8 mouse cellular contexts compared by ENCODE assay signal in genomic region chr16:16213761-16214305, GRCm38 (mm10). TPM values are rescaled to one million over a fixed set of nuclear protein-coding genes. Genes with fewer than 3 reads are reported as not detected.
A peak's percentile ranks its signal among the peaks of the same experiment; 100 is the strongest.
DNase-seq lines count a peak whose midpoint lies in the region; ATAC-seq and TF ChIP-seq lines count a peak whose summit lies in the region.

No protein-coding gene starts in this region.

- peak overlapping the region; percentile 53 for H3K9ac ChIP-seq in midbrain, embryonic 11.5 days (ENCODE audit: low read length)

- WGBS in embryonic facial prominence, embryonic 10.5 days: 3% methylated on average over 17 of the region's 17 CpGs
- WGBS in midbrain, embryonic 11.5 days: 2% methylated on average over 17 of the region's 17 CpGs

- peak overlapping the region; percentile 88 for H3K4me3 ChIP-seq in layer of hippocampus, adult 2 months
- peak overlapping the region; percentile 74 for H3K4me3 ChIP-seq in embryonic facial prominence, embryonic 10.5 days
- H3K4me3 ChIP-seq in midbrain, embryonic 11.5 days (ENCODE audit: low read depth, low read length): peak overlapping the region; percentile 67

- DNase-seq in layer of hippocampus, adult 2 months (ENCODE audit: low spot score in 2 of 2): no peak
- no peak for DNase-seq in layer of hippocampus, postnatal 25 days (ENCODE audit: extremely low spot score in 1 of 2, low spot score in 1 of 2)
- DNase-seq in embryonic facial prominence, embryonic 10.5 days (ENCODE audit: low spot score): no peak
- DNase-seq in kidney, adult 18-20 months: peak; percentile 46
- peak; percentile 92 for DNase-seq in midbrain, embryonic 11.5 days (ENCODE audit: low spot score, missing footprints)
- DNase-seq in adipocyte (ENCODE audit: low spot score): no peak
- no peak for DNase-seq in thymus, postnatal 14 days

- no peak for TF ChIP-seq CTCF in layer of hippocampus, adult 2 months (conservative IDR thresholded peaks at IDR 0.05)

- no peaks in the 10 kb centered on the region for H3K36me3 ChIP-seq in embryonic facial prominence, embryonic 10.5 days (replicated peaks)
- no peaks in the 10 kb centered on the region for H3K36me3 ChIP-seq in midbrain, embryonic 11.5 days (ENCODE audit: control insufficient read depth, insufficient read depth, low read length)

- H3K4me1 ChIP-seq in embryonic facial prominence, embryonic 10.5 days: peaks cover 21% of the 10 kb centered on the region
- peaks cover 5% of the 10 kb centered on the region for H3K4me1 ChIP-seq in midbrain, embryonic 11.5 days (ENCODE audit: control insufficient read depth, insufficient read depth, low read length)

- no peaks in the 10 kb centered on the region for H3K9me3 ChIP-seq in embryonic facial prominence, embryonic 10.5 days
- H3K9me3 ChIP-seq in midbrain, embryonic 11.5 days (ENCODE audit: control insufficient read depth, low read length): no peaks in the 10 kb centered on the region

- peaks cover 40% of the 10 kb centered on the region for H3K27me3 ChIP-seq in embryonic facial prominence, embryonic 10.5 days (replicated peaks; ENCODE audit: low read depth, poor library complexity, severe bottlenecking)
- H3K27me3 ChIP-seq in midbrain, embryonic 11.5 days (ENCODE audit: control insufficient read depth, insufficient read depth, low read length): peaks cover 22% of the 10 kb centered on the region

- peak overlapping the region; percentile 94 for H3K27ac ChIP-seq in layer of hippocampus, adult 2 months
- no peak overlapping the region for H3K27ac ChIP-seq in embryonic facial prominence, embryonic 10.5 days (replicated peaks)
- no peak overlapping the region for H3K27ac ChIP-seq in midbrain, embryonic 11.5 days (ENCODE audit: low read depth, low read length)

- peak overlapping the region; percentile 100 for H3K4me2 ChIP-seq in midbrain, embryonic 11.5 days

- ATAC-seq in midbrain, embryonic 11.5 days (ENCODE audit: low FRiP score): no peak
- no peak for ATAC-seq in frontal cortex, adult (ENCODE audit: low TSS enrichment)

RNA-seq across cellular contexts. Expression of gene Pkp2, which starts 0.7 kb away (rescaled TPM):
- 10 to 100 TPM; 48.9 to 56.3 TPM for total RNA-seq in layer of hippocampus, adult 2 months (2021)
- total RNA-seq in layer of hippocampus, postnatal 25 days (2021): 10 to 100 TPM; 43.7 to 44.9 TPM
- 5.8 and 6.0 TPM in 2 replicates for polyA plus RNA-seq in embryonic facial prominence, embryonic 10.5 days (2016; fragmentation: Nextera tagmentation; extraction: Ambion mirVana)
- 4.2 and 5.5 TPM in 2 replicates for polyA plus RNA-seq in midbrain, embryonic 11.5 days (2014; fragmentation: Nextera tagmentation; extraction: Ambion mirVana)

Comparison
In these comparisons a context has a peak if more than half of its experiments do, and no peak if none do; other contexts are left out.
1. DNase-seq: peak in kidney, adult 18-20 months (single experiment) and midbrain, embryonic 11.5 days (single experiment); none in layer of hippocampus, adult 2 months (0 of 2), layer of hippocampus, postnatal 25 days (0 of 2), embryonic facial prominence, embryonic 10.5 days (single experiment), adipocyte (single experiment) and thymus, postnatal 14 days (single experiment).
2. Peak in every context shown above with its lines, with median percentiles within 50 percentile points of each other: H3K4me3 ChIP-seq.